Comparison of ENCODE assay signal across 14 mouse cellular contexts in genomic region chr2:64966323-64966722, GRCm38 (mm10). TPM values are rescaled to one million over a fixed set of nuclear protein-coding genes. Genes with fewer than 3 reads are reported as not detected.
DNase-seq lines count a peak whose midpoint lies in the region; ATAC-seq and TF ChIP-seq lines count a peak whose summit lies in the region.
"Had no signal": no experiment of that assay in that cellular context is flagged by ENCODE, and none has a peak within 500 bp of the region (broad histone marks: within the 10 kb centered on the region; RNA-seq: fewer than 3 reads in every experiment).

No protein-coding gene starts in this region.

- WGBS in heart, embryonic 13.5 days: 35% methylated on average over 6 of the region's 6 CpGs
- 94% methylated on average over 6 of the region's 6 CpGs for WGBS in thymus, adult 2 months
- WGBS in kidney, embryonic 15.5 days: 88% methylated on average over 6 of the region's 6 CpGs

- H3K4me2 ChIP-seq in heart, embryonic 13.5 days: peak overlapping the region; percentile 22
- no peak overlapping the region for H3K4me2 ChIP-seq in kidney, embryonic 15.5 days
- H3K4me2 ChIP-seq: embryonic facial prominence, embryonic 12.5 days; liver, embryonic 13.5 days had no signal

- no peak for ATAC-seq in heart, embryonic 13.5 days (ENCODE audit: extremely low read depth, insufficient number of reproducible peaks, low FRiP score, low TSS enrichment)
- no peak for ATAC-seq in megakaryocyte-erythroid progenitor cell, adult 5-6 weeks (replicated peaks; ENCODE audit: low FRiP score, low TSS enrichment, poor library complexity, severe bottlenecking)
- no peak for ATAC-seq in kidney, embryonic 15.5 days (replicated peaks; ENCODE audit: low FRiP score)

- no peaks in the 10 kb centered on the region for H3K27me3 ChIP-seq in heart, embryonic 13.5 days (replicated peaks)
- no peaks in the 10 kb centered on the region for H3K27me3 ChIP-seq in thymus, adult 2 months (ENCODE audit: control insufficient read depth, insufficient read depth, low read length)
- no peaks in the 10 kb centered on the region for H3K27me3 ChIP-seq in kidney, embryonic 15.5 days
- H3K27me3 ChIP-seq: embryonic facial prominence, embryonic 12.5 days; liver, embryonic 13.5 days had no signal

- TF ChIP-seq CTCF in thymus, adult 2 months (IDR thresholded peaks at IDR 0.05; ENCODE audit: borderline replicate concordance, control insufficient read depth, extremely low read depth, insufficient read depth, low read length, poor library complexity): no peak

- peak overlapping the region; percentile 83 for H3K27ac ChIP-seq in heart, embryonic 13.5 days (replicated peaks)
- H3K27ac ChIP-seq in thymus, adult 2 months (ENCODE audit: control insufficient read depth, insufficient read depth, low read length): no peak overlapping the region
- H3K27ac ChIP-seq in kidney, embryonic 15.5 days: no peak overlapping the region
- H3K27ac ChIP-seq: embryonic facial prominence, embryonic 12.5 days; liver, embryonic 13.5 days had no signal

- TF ChIP-seq POLR2A in thymus, adult 2 months (IDR thresholded peaks at IDR 0.05; ENCODE audit: control insufficient read depth, extremely low read depth, insufficient read depth, low read length, poor library complexity): no peak

- H3K4me1 ChIP-seq in heart, embryonic 13.5 days: peaks cover 45% of the 10 kb centered on the region
- no peaks in the 10 kb centered on the region for H3K4me1 ChIP-seq in thymus, adult 2 months (replicated peaks; ENCODE audit: control insufficient read depth, insufficient read depth, low read length)
- peaks cover 6% of the 10 kb centered on the region; the same call in 1 of the 2 replicates for H3K4me1 ChIP-seq in kidney, embryonic 15.5 days
- H3K4me1 ChIP-seq: liver, embryonic 13.5 days had no signal

- H3K9me3 ChIP-seq in heart, embryonic 13.5 days: no peaks in the 10 kb centered on the region
- H3K9me3 ChIP-seq in kidney, embryonic 15.5 days (replicated peaks): no peaks in the 10 kb centered on the region
- H3K9me3 ChIP-seq: embryonic facial prominence, embryonic 12.5 days; liver, embryonic 13.5 days had no signal

- H3K4me3 ChIP-seq in heart, embryonic 13.5 days: peak overlapping the region; percentile 1; the same call in 1 of the 2 replicates
- H3K4me3 ChIP-seq in thymus, adult 2 months (ENCODE audit: control insufficient read depth, insufficient read depth, low read length): no peak overlapping the region
- no peak overlapping the region for H3K4me3 ChIP-seq in kidney, embryonic 15.5 days (replicated peaks)
- H3K4me3 ChIP-seq: embryonic facial prominence, embryonic 12.5 days; left cerebral cortex, adult 2 months; liver, embryonic 13.5 days; myocyte had no signal

- DNase-seq in cerebellum, adult 18-20 months: peak; percentile 9 to 38
- no peak for DNase-seq in cerebellum, adult 11-12 months
- peak; percentile 18 for DNase-seq in adipocyte (ENCODE audit: low spot score)
- DNase-seq in fibroblast of lung, adult 2 months (ENCODE audit: low read depth): peak; percentile 65
- DNase-seq in thymus, adult 2 months: no peak
- DNase-seq: kidney, postnatal 25 days; liver, embryonic 13.5 days; spleen, adult 18-20 months had no signal

- no peak overlapping the region for H3K9ac ChIP-seq in heart, embryonic 13.5 days
- no peak overlapping the region for H3K9ac ChIP-seq in kidney, embryonic 15.5 days
- H3K9ac ChIP-seq: embryonic facial prominence, embryonic 12.5 days; liver, embryonic 13.5 days had no signal

- peaks cover 6% of the 10 kb centered on the region; the same call in 1 of the 2 replicates for H3K36me3 ChIP-seq in heart, embryonic 13.5 days
- H3K36me3 ChIP-seq in thymus, adult 2 months (ENCODE audit: control insufficient read depth, insufficient read depth, low read length): no peaks in the 10 kb centered on the region
- H3K36me3 ChIP-seq in kidney, embryonic 15.5 days: no peaks in the 10 kb centered on the region
- H3K36me3 ChIP-seq: embryonic facial prominence, embryonic 12.5 days; liver, embryonic 13.5 days had no signal

RNA-seq across cellular contexts. Expression of gene Grb14, which starts 58.5 kb away (rescaled TPM):
- polyA plus RNA-seq in heart, embryonic 13.5 days (2015; fragmentation: Nextera tagmentation; extraction: Ambion mirVana): 65.6 and 70.2 TPM in 2 replicates
- not detected in 2 replicates for total RNA-seq in megakaryocyte-erythroid progenitor cell, adult 5-6 weeks (2014; fragmentation: Nextera tagmentation)
- not detected in 2 replicates for total RNA-seq in megakaryocyte-erythroid progenitor cell, adult 5-6 weeks (2017)
- 0.85 and 3.5 TPM in 2 replicates for polyA plus RNA-seq in thymus, adult 2 months (2012; rRNA removed)
- polyA plus RNA-seq in kidney, embryonic 15.5 days (2015; fragmentation: Nextera tagmentation; extraction: Ambion mirVana): 29.6 and 30.4 TPM in 2 replicates

Comparison
In these comparisons a context has a peak if more than half of its experiments do, and no peak if none do; other contexts are left out.
1. DNase-seq: peak in cerebellum, adult 18-20 months (2 of 2), adipocyte (single experiment) and fibroblast of lung, adult 2 months (single experiment); none in cerebellum, adult 11-12 months (single experiment) and thymus, adult 2 months (single experiment).